8 mouse cellular contexts compared by ENCODE assay signal in genomic region chr11:115296471-115297210, GRCm38 (mm10). TPM values are rescaled to one million over a fixed set of nuclear protein-coding genes. Genes with fewer than 3 reads are reported as not detected.
DNase-seq lines count a peak whose midpoint lies in the region; ATAC-seq lines count a peak whose summit lies in the region.

No protein-coding gene starts in this region.

- peak overlapping the region; percentile 59 for H3K4me3 ChIP-seq in heart, embryonic 13.5 days
- H3K4me3 ChIP-seq in hindbrain, embryonic 11.5 days (ENCODE audit: low read depth, low read length) = peak overlapping the region; percentile 41
- H3K4me3 ChIP-seq in liver, embryonic 15.5 days (replicated peaks) = peak overlapping the region; percentile 49

- no peak for ATAC-seq in heart, embryonic 13.5 days (ENCODE audit: extremely low read depth, insufficient number of reproducible peaks, low FRiP score, low TSS enrichment)
- no peak for ATAC-seq in hindbrain, embryonic 11.5 days (ENCODE audit: low FRiP score)
- ATAC-seq in liver, embryonic 15.5 days (ENCODE audit: insufficient read depth) = no peak

- peaks cover 23% of the 10 kb centered on the region for H3K4me1 ChIP-seq in heart, embryonic 13.5 days
- peaks cover 5% of the 10 kb centered on the region; the same call in 1 of the 2 replicates for H3K4me1 ChIP-seq in hindbrain, embryonic 11.5 days (replicated peaks; ENCODE audit: control insufficient read depth, insufficient read depth, low read length)
- peaks cover 16% of the 10 kb centered on the region for H3K4me1 ChIP-seq in liver, embryonic 15.5 days (replicated peaks)

- H3K27me3 ChIP-seq in heart, embryonic 13.5 days (replicated peaks) = peaks cover 42% of the 10 kb centered on the region
- H3K27me3 ChIP-seq in hindbrain, embryonic 11.5 days (ENCODE audit: control insufficient read depth, insufficient read depth, low read length) = peaks cover 9% of the 10 kb centered on the region
- H3K27me3 ChIP-seq in liver, embryonic 15.5 days = peaks cover 29% of the 10 kb centered on the region

- H3K9ac ChIP-seq in heart, embryonic 13.5 days = peak overlapping the region; percentile 70
- peak overlapping the region; percentile 50; the same call in 1 of the 2 replicates for H3K9ac ChIP-seq in hindbrain, embryonic 11.5 days (ENCODE audit: low read depth, low read length)
- H3K9ac ChIP-seq in liver, embryonic 15.5 days = peak overlapping the region; percentile 35; the same call in 1 of the 2 replicates

- 52% methylated on average over 21 of the region's 21 CpGs for WGBS in heart, embryonic 13.5 days
- WGBS in hindbrain, embryonic 11.5 days = 57% methylated on average over 21 of the region's 21 CpGs
- 46% methylated on average over 21 of the region's 21 CpGs for WGBS in liver, embryonic 15.5 days (ENCODE audit: insufficient replicate concordance)

- H3K9me3 ChIP-seq in heart, embryonic 13.5 days = no peaks in the 10 kb centered on the region
- no peaks in the 10 kb centered on the region for H3K9me3 ChIP-seq in hindbrain, embryonic 11.5 days (ENCODE audit: control insufficient read depth, low read length)
- no peaks in the 10 kb centered on the region for H3K9me3 ChIP-seq in liver, embryonic 15.5 days (replicated peaks)

- H3K4me2 ChIP-seq in heart, embryonic 13.5 days = peak overlapping the region; percentile 91
- peak overlapping the region; percentile 79 for H3K4me2 ChIP-seq in hindbrain, embryonic 11.5 days (replicated peaks; ENCODE audit: low read depth, low read length)
- H3K4me2 ChIP-seq in liver, embryonic 15.5 days = peak overlapping the region; percentile 55

- DNase-seq in heart, adult 8-10 months (ENCODE audit: low spot score) = no peak
- DNase-seq in cerebellum, adult 18-20 months = peak; percentile 74 to 79
- no peak for DNase-seq in hindbrain, embryonic 11.5 days (ENCODE audit: low spot score)
- DNase-seq in gastrocnemius, postnatal 4 days (ENCODE audit: low spot score in 2 of 2) = no peak
- DNase-seq in layer of hippocampus, adult 18-20 months (ENCODE audit: low spot score in 2 of 2) = no peak
- DNase-seq in urinary bladder, postnatal 25 days (ENCODE audit: low spot score) = no peak

- no peaks in the 10 kb centered on the region for H3K36me3 ChIP-seq in heart, embryonic 13.5 days
- H3K36me3 ChIP-seq in hindbrain, embryonic 11.5 days (ENCODE audit: control insufficient read depth, insufficient read depth, low read length) = no peaks in the 10 kb centered on the region
- no peaks in the 10 kb centered on the region for H3K36me3 ChIP-seq in liver, embryonic 15.5 days (replicated peaks)

- H3K27ac ChIP-seq in heart, embryonic 13.5 days (replicated peaks) = no peak overlapping the region
- H3K27ac ChIP-seq in hindbrain, embryonic 11.5 days (ENCODE audit: low read depth, low read length) = no peak overlapping the region
- H3K27ac ChIP-seq in liver, embryonic 15.5 days (replicated peaks) = peak overlapping the region; percentile 72

RNA-seq across cellular contexts. Expression of gene Fads6, which starts 0.8 kb away (rescaled TPM):
- polyA plus RNA-seq in heart, embryonic 13.5 days (2015; fragmentation: Nextera tagmentation; extraction: Ambion mirVana) = 0.71 and 0.74 TPM in 2 replicates
- total RNA-seq in heart, adult 8-10 months (2022) = 1 to 10 TPM; 2.0 to 3.5 (median 2.3) TPM
- polyA plus RNA-seq in hindbrain, embryonic 11.5 days (2014; fragmentation: Nextera tagmentation; extraction: Ambion mirVana) = 0.40 and 0.52 TPM in 2 replicates
- polyA plus RNA-seq in liver, embryonic 15.5 days (2015; fragmentation: Nextera tagmentation; extraction: Ambion mirVana) = 3.4 and 4.1 TPM in 2 replicates
- under 1 TPM; 0.34 to 0.37 TPM for total RNA-seq in gastrocnemius, postnatal 4 days (2021)
- total RNA-seq in layer of hippocampus, adult 18-20 months (2021) = 10 to 100 TPM; 16.7 to 17.3 TPM

RNA-seq across cellular contexts. Expression of gene Otop2, which starts 10.3 kb away (rescaled TPM):
- polyA plus RNA-seq in heart, embryonic 13.5 days (2015; fragmentation: Nextera tagmentation; extraction: Ambion mirVana) = not detected in 2 replicates
- not detected for total RNA-seq in heart, adult 8-10 months (2022)
- not detected in 2 replicates for polyA plus RNA-seq in hindbrain, embryonic 11.5 days (2014; fragmentation: Nextera tagmentation; extraction: Ambion mirVana)
- polyA plus RNA-seq in liver, embryonic 15.5 days (2015; fragmentation: Nextera tagmentation; extraction: Ambion mirVana) = not detected in 2 replicates
- not detected for total RNA-seq in gastrocnemius, postnatal 4 days (2021)
- 1 to 10 TPM in 1 of 2 experiments, under 1 TPM in 1; 0.20 to 1.0 TPM for total RNA-seq in layer of hippocampus, adult 18-20 months (2021)

RNA-seq across cellular contexts. Expression of gene Fdxr, which starts 19.8 kb away (rescaled TPM):
- polyA plus RNA-seq in heart, embryonic 13.5 days (2015; fragmentation: Nextera tagmentation; extraction: Ambion mirVana) = 9.5 and 11.7 TPM in 2 replicates
- total RNA-seq in heart, adult 8-10 months (2022) = 1 to 10 TPM; 9.1 to 10.0 (median 9.6) TPM
- 11.6 and 14.9 TPM in 2 replicates for polyA plus RNA-seq in hindbrain, embryonic 11.5 days (2014; fragmentation: Nextera tagmentation; extraction: Ambion mirVana)
- 19.5 and 21.1 TPM in 2 replicates for polyA plus RNA-seq in liver, embryonic 15.5 days (2015; fragmentation: Nextera tagmentation; extraction: Ambion mirVana)
- 1 to 10 TPM; 6.7 to 7.7 TPM for total RNA-seq in gastrocnemius, postnatal 4 days (2021)
- 10 to 100 TPM; 19.0 to 19.9 TPM for total RNA-seq in layer of hippocampus, adult 18-20 months (2021)

RNA-seq across cellular contexts. Expression of gene Ush1g, which starts 25.2 kb away (rescaled TPM):
- polyA plus RNA-seq in heart, embryonic 13.5 days (2015; fragmentation: Nextera tagmentation; extraction: Ambion mirVana) = 0.09 and 0.13 TPM in 2 replicates
- total RNA-seq in heart, adult 8-10 months (2022) = under 1 TPM; 0.09 to 0.28 (median 0.25) TPM
- polyA plus RNA-seq in hindbrain, embryonic 11.5 days (2014; fragmentation: Nextera tagmentation; extraction: Ambion mirVana) = 0.05 TPM in 1 of 2 replicates, not detected in the other
- polyA plus RNA-seq in liver, embryonic 15.5 days (2015; fragmentation: Nextera tagmentation; extraction: Ambion mirVana) = 0.20 and 0.22 TPM in 2 replicates
- not detected for total RNA-seq in gastrocnemius, postnatal 4 days (2021)
- under 1 TPM; 0.66 to 0.79 TPM for total RNA-seq in layer of hippocampus, adult 18-20 months (2021)

RNA-seq across cellular contexts. Expression of gene Grin2c, which starts 29.6 kb away (rescaled TPM):
- 0.04 TPM in 1 of 2 replicates, not detected in the other for polyA plus RNA-seq in heart, embryonic 13.5 days (2015; fragmentation: Nextera tagmentation; extraction: Ambion mirVana)
- under 1 TPM; 0.09 to 0.65 (median 0.23) TPM for total RNA-seq in heart, adult 8-10 months (2022)
- polyA plus RNA-seq in hindbrain, embryonic 11.5 days (2014; fragmentation: Nextera tagmentation; extraction: Ambion mirVana) = 0.25 and 0.43 TPM in 2 replicates
- 0.05 TPM in 2 replicates for polyA plus RNA-seq in liver, embryonic 15.5 days (2015; fragmentation: Nextera tagmentation; extraction: Ambion mirVana)
- total RNA-seq in gastrocnemius, postnatal 4 days (2021) = not detected
- total RNA-seq in layer of hippocampus, adult 18-20 months (2021) = 10 to 100 TPM; 43.3 to 44.8 TPM

Comparison
In these comparisons a context has a peak if more than half of its experiments do, and no peak if none do; other contexts are left out.
1. DNase-seq: peak in cerebellum, adult 18-20 months (2 of 2); none in heart, adult 8-10 months (single experiment), hindbrain, embryonic 11.5 days (single experiment), gastrocnemius, postnatal 4 days (0 of 2), layer of hippocampus, adult 18-20 months (0 of 2) and urinary bladder, postnatal 25 days (single experiment).
2. Peak in every context shown above with its lines, with median percentiles within 50 percentile points of each other: H3K4me2 ChIP-seq, H3K4me3 ChIP-seq and H3K9ac ChIP-seq.